Mouse (Mus musculus): ENCODE data around the gene Ifnar2. TPM values are rescaled to one million over a fixed set of nuclear protein-coding genes. Genes with fewer than 3 reads are reported as not detected.

Gene Ifnar2
- polyA plus RNA-seq, 1 experiment from 2014 or later, result 29.9 TPM

DNA sequence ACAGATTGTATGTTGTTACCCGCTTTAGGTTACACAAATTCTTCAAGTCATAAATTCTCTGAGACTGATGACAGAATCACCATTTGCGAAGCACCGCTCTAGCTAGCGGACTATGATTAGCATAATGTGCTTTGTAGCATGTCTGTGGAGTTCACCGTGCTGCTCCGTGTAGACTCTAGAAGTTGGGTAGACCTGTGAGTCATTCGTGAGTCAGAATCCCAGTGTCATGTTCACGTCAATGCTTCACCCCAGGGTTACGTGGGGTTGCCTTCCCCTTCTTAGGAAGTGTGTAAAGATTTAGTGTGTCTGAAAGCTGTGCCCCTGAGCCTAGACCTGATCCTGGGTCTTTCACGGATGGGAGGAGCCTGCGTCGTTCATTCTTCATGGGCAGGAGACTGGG, 25.4 kb downstream of the Ifnar2 start:
- no peaks in the 10 kb centered on the region for H3K9me3 ChIP-seq
- no peak overlapping the region for H3K4me3 ChIP-seq (replicated peaks)
- no peak overlapping the region for H3K9ac ChIP-seq
- no peak overlapping the region for H3K4me2 ChIP-seq
- peaks cover 28% of the 10 kb centered on the region for H3K36me3 ChIP-seq (replicated peaks)
- H3K27me3 ChIP-seq, result no peaks in the 10 kb centered on the region
- H3K27ac ChIP-seq, result no peak overlapping the region
- no peak for ATAC-seq (ENCODE audit: low FRiP score)
- 90% methylated on average over 12 of the region's 12 CpGs for WGBS
- H3K4me1 ChIP-seq, result no peaks in the 10 kb centered on the region

GRCm38 (mm10) chr16:91398944-91399343, 26.4 kb downstream of the Ifnar2 start:
- no peak for ATAC-seq (ENCODE audit: low FRiP score)
- peaks cover 23% of the 10 kb centered on the region for H3K36me3 ChIP-seq (replicated peaks)

GRCm38 (mm10) chr16:91401569-91402165, 29.1 kb downstream of the Ifnar2 start:
- Histone ChIP-seq H3K4me2 (no peak overlapping the region), H3K9ac (no peak overlapping the region), H3K4me1 (peaks cover 12% of the 10 kb centered on the region), H3K27me3 (peaks cover 8% of the 10 kb centered on the region), H3K4me3 (replicated peaks) (no peak overlapping the region), H3K9me3 (no peaks in the 10 kb centered on the region), H3K27ac (no peak overlapping the region), H3K36me3 (replicated peaks) (peaks cover 15% of the 10 kb centered on the region)
- ATAC-seq (ENCODE audit: low FRiP score), result no peak
- 88% methylated on average over 6 of the region's 6 CpGs for WGBS

More at GRCm38 (mm10) chr16:91398944-91399343, 26.4 kb downstream of the Ifnar2 start:
- WGBS, result 93% methylated on average over 7 of the region's 7 CpGs
- no peak overlapping the region for H3K4me2 ChIP-seq
- H3K9ac ChIP-seq, result no peak overlapping the region
- H3K4me1 ChIP-seq, result no peaks in the 10 kb centered on the region
- H3K9me3 ChIP-seq, result no peaks in the 10 kb centered on the region
- no peak overlapping the region for H3K4me3 ChIP-seq (replicated peaks)
- H3K27me3 ChIP-seq, result no peaks in the 10 kb centered on the region
- H3K27ac ChIP-seq, result no peak overlapping the region

- no peaks in the 10 kb centered on the region for H3K9me3 ChIP-seq
- H3K27ac ChIP-seq, result no peak overlapping the region
- no peak for ATAC-seq (ENCODE audit: low FRiP score)
- no peak overlapping the region for H3K9ac ChIP-seq
- H3K27me3 ChIP-seq, result peaks cover 8% of the 10 kb centered on the region
- no peak overlapping the region for H3K4me2 ChIP-seq
- H3K4me3 ChIP-seq (replicated peaks), result no peak overlapping the region
- H3K36me3 ChIP-seq (replicated peaks), result peaks cover 10% of the 10 kb centered on the region
- peaks cover 16% of the 10 kb centered on the region for H3K4me1 ChIP-seq
- WGBS, result 83% methylated on average over 9 of the region's 9 CpGs
Observed at GRCm38 (mm10) chr16:91403784-91404183, 31.2 kb downstream of the Ifnar2 start.

- Histone ChIP-seq H3K4me1 (peaks cover 16% of the 10 kb centered on the region), H3K9me3 (no peaks in the 10 kb centered on the region), H3K27me3 (peaks cover 8% of the 10 kb centered on the region), H3K9ac (no peak overlapping the region), H3K27ac (no peak overlapping the region), H3K36me3 (replicated peaks) (peaks cover 10% of the 10 kb centered on the region), H3K4me2 (no peak overlapping the region), H3K4me3 (replicated peaks) (no peak overlapping the region)
- no peak for ATAC-seq (ENCODE audit: low FRiP score)
- 93% methylated on average over 8 of the region's 8 CpGs for WGBS
Observed at GRCm38 (mm10) chr16:91404187-91404586, 31.6 kb downstream of the Ifnar2 start.

GRCm38 (mm10) chr16:91404828-91405577, 32.4 kb downstream of the Ifnar2 start:
- no peak overlapping the region for H3K4me3 ChIP-seq (replicated peaks)
- H3K36me3 ChIP-seq (replicated peaks), result peaks cover 10% of the 10 kb centered on the region
- H3K4me2 ChIP-seq, result no peak overlapping the region
- no peak for ATAC-seq (ENCODE audit: low FRiP score)
- no peaks in the 10 kb centered on the region for H3K9me3 ChIP-seq
- H3K4me1 ChIP-seq, result peaks cover 16% of the 10 kb centered on the region
- no peak overlapping the region for H3K9ac ChIP-seq
- WGBS, result 69% methylated on average over 10 of the region's 10 CpGs
- H3K27me3 ChIP-seq, result peaks cover 8% of the 10 kb centered on the region
- no peak overlapping the region for H3K27ac ChIP-seq

DNA sequence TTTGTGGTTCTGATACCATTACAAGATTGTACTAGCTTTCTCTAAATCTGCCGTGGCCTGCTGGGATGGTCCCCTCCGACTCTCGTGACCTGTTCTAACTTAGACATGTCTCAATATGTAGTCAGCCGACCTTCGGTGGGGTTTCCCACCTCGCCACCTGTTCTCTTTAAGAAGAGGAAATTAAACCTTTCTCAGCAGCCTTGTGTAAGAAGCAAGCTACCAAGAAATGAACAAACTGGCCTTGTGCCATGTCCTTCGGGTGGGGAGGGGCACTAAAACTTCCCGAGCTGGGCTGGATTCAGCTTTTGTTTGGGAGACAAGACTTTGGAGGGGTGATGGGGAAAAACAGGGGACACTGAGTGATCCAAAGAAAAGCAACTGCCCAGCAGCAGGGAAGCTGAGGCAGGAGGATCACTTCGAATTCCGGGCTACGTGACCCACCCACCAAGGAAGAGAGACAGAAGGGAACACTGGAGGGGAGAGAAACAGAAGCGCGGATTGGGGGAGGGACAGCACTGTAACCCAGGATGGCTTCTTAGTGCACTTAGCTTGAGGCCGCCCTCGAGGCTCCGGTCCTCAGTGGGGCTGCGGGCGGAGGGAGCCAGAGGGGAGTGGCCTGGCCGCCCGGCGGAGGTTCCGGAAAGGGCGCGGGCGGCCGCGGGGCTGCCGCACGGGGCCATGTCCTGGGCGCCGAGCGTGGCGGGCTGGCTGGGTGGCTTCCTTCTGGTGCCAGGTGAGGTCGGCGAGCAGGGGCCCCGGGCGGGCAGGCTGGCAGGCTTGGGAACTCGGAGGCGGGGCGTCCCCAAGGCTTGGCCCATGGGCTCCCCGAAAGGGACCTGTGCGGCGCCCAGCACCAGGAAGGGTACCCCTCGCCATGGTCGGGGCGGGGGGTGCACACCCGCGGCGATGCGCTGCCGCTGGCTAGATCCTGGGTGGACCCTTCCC, 33.3 kb downstream of the Ifnar2 start, which contains the start of gene Il10rb:
Gene Il10rb (plus strand): TSS at position 525 of the 945 bp plus-strand sequence.
- peak; percentile 84 for ATAC-seq (ENCODE audit: low FRiP score)
- no peaks in the 10 kb centered on the region for H3K9me3 ChIP-seq
- H3K4me1 ChIP-seq, result peaks cover 16% of the 10 kb centered on the region
- no peak within 1 kb of the TSS for H3K27ac ChIP-seq
- peaks cover 8% of the 10 kb centered on the region for H3K27me3 ChIP-seq
- H3K4me2 ChIP-seq, result peak within 1 kb of the TSS; percentile 98
- peak within 1 kb of the TSS; percentile 73 for H3K9ac ChIP-seq
- 8% methylated on average over 49 of the region's 51 CpGs for WGBS
- peaks cover 10% of the 10 kb centered on the region for H3K36me3 ChIP-seq (replicated peaks)
- peak within 1 kb of the TSS; percentile 61 for H3K4me3 ChIP-seq (replicated peaks)

- ATAC-seq (ENCODE audit: low FRiP score), result no peak
- peak overlapping the region; percentile 73 for H3K9ac ChIP-seq
- peaks cover 10% of the 10 kb centered on the region for H3K36me3 ChIP-seq (replicated peaks)
- H3K9me3 ChIP-seq, result no peaks in the 10 kb centered on the region
- peaks cover 8% of the 10 kb centered on the region for H3K27me3 ChIP-seq
- WGBS, result 4% methylated on average over 13 of the region's 13 CpGs
- H3K4me3 ChIP-seq (replicated peaks), result peak overlapping the region; percentile 61
- peak overlapping the region; percentile 98 for H3K4me2 ChIP-seq
- H3K27ac ChIP-seq, result no peak overlapping the region
- peaks cover 16% of the 10 kb centered on the region for H3K4me1 ChIP-seq
Observed at GRCm38 (mm10) chr16:91406585-91407220, 34.1 kb downstream of the Ifnar2 start.

- Histone ChIP-seq H3K9ac (no peak overlapping the region), H3K4me3 (replicated peaks) (no peak overlapping the region), H3K9me3 (no peaks in the 10 kb centered on the region), H3K4me2 (no peak overlapping the region), H3K27ac (no peak overlapping the region), H3K4me1 (no peaks in the 10 kb centered on the region), H3K27me3 (no peaks in the 10 kb centered on the region), H3K36me3 (replicated peaks) (no peaks in the 10 kb centered on the region)
- 85% methylated on average over 12 of the region's 12 CpGs for WGBS
- ATAC-seq (ENCODE audit: low FRiP score), result no peak
Observed at GRCm38 (mm10) chr16:91413102-91413844, 40.7 kb downstream of the Ifnar2 start.

DNA sequence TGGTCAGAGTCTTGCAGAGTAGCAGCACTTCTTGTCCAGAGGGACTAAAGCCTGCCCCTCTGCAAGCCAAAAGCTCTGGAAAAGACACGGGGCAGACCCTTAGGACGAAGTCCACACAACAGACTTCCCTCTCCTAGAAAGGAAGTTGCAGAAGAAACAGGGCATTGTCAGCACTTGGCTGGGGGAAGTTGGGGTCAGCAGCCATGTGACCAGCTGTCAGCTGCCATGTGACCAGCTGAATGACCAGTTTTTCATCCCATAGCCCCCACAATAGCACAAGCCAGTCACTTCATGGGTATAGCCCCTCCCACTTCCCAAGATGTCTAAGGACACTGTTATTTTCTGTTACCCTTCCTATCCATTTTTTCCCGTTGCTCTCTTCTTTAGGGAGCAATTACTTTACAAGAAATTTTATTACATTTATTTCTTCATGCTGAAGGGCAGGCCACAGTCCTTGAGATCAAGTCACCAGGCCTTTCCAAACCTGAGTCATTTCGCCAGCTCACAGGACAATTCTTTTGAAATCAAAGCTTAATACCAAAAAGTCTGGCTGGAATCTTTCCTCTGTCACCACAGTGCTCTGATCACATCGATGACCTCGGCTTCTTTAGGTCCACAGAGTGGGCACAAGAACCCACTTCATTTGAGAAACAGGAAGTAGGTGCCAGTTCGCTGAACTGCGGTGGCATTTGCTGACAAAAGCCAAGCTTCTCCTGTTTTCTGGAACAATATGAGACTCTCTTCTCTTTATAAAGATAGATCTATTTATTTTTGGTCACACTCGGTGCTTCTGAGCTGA, 43.0 kb downstream of the Ifnar2 start:
- no peak overlapping the region for H3K9ac ChIP-seq
- no peaks in the 10 kb centered on the region for H3K4me1 ChIP-seq
- 88% methylated on average over 9 of the region's 9 CpGs for WGBS
- H3K27me3 ChIP-seq, result no peaks in the 10 kb centered on the region
- no peak overlapping the region for H3K4me2 ChIP-seq
- ATAC-seq (ENCODE audit: low FRiP score), result no peak
- H3K36me3 ChIP-seq (replicated peaks), result no peaks in the 10 kb centered on the region
- no peak overlapping the region for H3K4me3 ChIP-seq (replicated peaks)
- H3K9me3 ChIP-seq, result no peaks in the 10 kb centered on the region
- H3K27ac ChIP-seq, result no peak overlapping the region

- Histone ChIP-seq H3K9me3 (no peaks in the 10 kb centered on the region), H3K4me1 (no peaks in the 10 kb centered on the region), H3K27me3 (no peaks in the 10 kb centered on the region), H3K36me3 (replicated peaks) (no peaks in the 10 kb centered on the region), H3K27ac (no peak overlapping the region), H3K4me3 (replicated peaks) (no peak overlapping the region), H3K9ac (no peak overlapping the region), H3K4me2 (no peak overlapping the region)
- ATAC-seq (ENCODE audit: low FRiP score), result no peak
- WGBS, result 96% methylated on average over 6 of the region's 6 CpGs
Observed at GRCm38 (mm10) chr16:91416357-91416756, 43.8 kb downstream of the Ifnar2 start.

Measured in forebrain, embryonic 12.5 days (tissue).